Mouse (Mus musculus) heart, adult 8-10 months (tissue): ENCODE results near the gene Ncam2. TPM values are rescaled to one million over a fixed set of nuclear protein-coding genes. Genes with fewer than 3 reads are reported as not detected.
"Not testable (repeated sequence)": the region's sequence is repeated elsewhere in the genome, so short reads cannot be mapped to it uniquely, and the experiment has no call there.

ENCODE experiments used
- DNase-seq: peaks from one replicate; pipeline ENCODE4 v3.0.0; 2022; ENCODE audit warnings: low spot score
- total RNA-seq, 4 experiments: library from RNA; stranded (reverse); gene quantifications; 2 replicates each; pipeline ENCODE4 v1.2.4; 2022

The Ncam2 gene
- total RNA-seq, 4 experiments from 2014 or later, result 0.06 to 0.09 TPM; not detected in 2

- DNase-seq, result no peak
Observed at GRCm38 (mm10) chr16:81285882-81286281, 85.4 kb downstream of the Ncam2 start.

- DNase-seq, result no peak
Observed at GRCm38 (mm10) chr16:81303806-81304205, 103.3 kb downstream of the Ncam2 start.

- no peak for DNase-seq
Observed at GRCm38 (mm10) chr16:81309215-81309614, 108.7 kb downstream of the Ncam2 start.

GRCm38 (mm10) chr16:81319037-81319436, 118.5 kb downstream of the Ncam2 start:
- DNase-seq, result no peak

- no peak for DNase-seq
Observed at GRCm38 (mm10) chr16:81330539-81330938, 130.0 kb downstream of the Ncam2 start.

GRCm38 (mm10) chr16:81365901-81366300, 165.4 kb downstream of the Ncam2 start:
- no peak for DNase-seq

DNA sequence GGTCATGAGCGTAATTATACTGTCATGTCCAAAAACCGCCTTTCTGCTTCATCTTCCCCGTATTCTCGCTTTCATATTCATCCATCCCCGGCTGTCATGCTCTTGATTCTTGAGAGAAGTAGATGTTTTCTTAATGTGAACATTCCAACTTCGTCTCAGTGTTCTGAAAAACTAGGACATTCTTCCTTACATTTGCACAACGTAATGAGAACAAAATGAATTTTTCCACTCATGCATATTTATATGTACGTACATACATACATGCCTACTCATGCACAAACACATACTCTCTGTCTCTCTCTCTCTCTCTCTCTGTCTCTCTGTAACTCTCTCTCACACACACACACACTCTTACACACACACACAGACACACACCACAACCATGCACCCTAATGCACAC, 173.7 kb downstream of the Ncam2 start:
- no peak for DNase-seq

DNA sequence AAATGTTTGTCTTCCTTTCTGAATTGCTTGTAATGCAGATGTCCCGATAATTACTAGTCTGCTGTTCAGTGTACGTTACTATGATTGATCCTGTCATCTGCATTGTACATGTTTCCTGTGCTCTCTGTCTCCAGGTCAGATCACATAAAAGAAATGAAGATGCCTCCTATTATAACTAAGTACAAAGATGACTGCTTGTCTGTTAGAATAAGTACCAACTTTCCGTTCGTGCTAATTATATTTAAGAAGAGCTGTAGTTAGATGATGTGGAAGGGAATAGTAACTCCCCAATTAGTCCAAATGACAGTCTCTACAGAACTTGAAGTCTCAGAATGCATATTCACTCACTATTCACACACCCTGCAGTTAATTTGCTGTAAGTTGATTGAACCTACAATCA, 179.9 kb downstream of the Ncam2 start:
- no peak for DNase-seq

DNA sequence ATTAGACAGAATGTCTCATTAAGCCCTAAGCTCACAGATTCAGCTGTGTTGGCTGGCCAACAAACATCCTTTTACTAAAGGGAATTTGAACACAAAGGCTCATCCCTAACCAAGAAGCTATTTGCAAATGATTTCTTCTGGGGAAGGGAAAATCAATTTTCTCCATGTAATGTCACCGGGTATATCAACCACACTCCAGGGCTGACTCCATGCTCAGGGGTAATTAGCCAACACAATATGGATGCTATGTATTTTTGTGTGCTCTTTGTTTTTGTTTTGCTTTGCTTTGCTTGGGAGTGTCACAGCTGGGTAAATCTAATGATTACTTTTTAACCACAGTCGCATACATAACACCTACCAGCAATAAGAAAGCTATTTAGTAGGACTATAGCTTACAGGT, 188.1 kb downstream of the Ncam2 start:
- no peak for DNase-seq

DNA sequence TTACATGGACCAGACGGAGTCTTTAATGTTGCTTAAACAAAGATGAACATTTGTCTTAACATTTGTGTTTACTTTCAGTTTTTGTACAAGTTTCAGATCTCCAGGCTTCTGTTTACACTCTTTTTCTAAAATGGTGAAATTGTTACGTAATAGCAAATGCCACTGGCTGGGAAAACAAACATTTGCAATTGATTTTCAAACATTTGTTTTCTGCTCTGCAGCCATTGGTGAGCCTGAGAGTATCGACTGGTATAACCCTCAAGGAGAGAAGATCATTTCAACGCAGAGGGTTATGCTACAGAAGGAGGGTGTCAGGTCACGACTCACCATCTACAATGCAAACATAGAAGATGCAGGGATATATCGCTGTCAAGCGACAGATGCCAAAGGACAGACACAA, 234.1 kb downstream of the Ncam2 start:
- no peak for DNase-seq

DNA sequence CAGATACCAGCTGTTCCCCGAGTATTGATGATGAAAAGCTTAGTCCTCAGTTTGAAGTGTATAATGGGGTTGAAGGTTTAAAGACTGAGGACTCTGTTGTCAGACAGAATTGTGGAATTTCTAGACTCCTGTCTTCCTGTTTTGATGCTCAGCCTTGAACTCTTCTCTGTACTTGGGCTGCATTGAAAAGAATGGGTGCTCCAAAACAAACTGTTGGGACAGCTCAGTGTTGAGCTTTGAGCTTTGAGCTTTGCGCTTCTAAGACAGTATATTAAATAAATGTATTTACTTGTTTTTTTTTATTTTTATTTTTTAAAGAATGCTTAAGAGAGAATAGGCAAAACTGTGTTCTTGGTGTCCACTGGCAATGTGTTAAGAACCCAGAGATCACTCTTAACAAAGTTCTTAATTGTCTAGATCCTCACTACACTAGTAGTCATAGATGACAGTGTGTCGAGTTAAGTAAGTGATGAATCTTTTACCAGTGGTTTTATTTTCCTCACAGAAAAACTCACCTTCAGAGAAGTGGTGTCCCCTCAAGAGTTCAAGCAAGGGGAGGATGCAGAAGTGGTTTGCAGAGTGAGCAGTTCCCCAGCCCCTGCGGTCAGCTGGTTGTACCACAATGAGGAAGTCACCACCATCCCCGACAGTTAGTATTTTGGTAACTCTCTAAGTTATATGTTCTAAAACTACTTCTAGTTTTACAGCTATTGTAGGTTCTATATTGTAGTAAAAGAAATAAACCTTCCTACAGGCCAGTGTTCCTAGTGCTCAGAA, 236.8 kb downstream of the Ncam2 start:
- peak; percentile 16 for DNase-seq

DNA sequence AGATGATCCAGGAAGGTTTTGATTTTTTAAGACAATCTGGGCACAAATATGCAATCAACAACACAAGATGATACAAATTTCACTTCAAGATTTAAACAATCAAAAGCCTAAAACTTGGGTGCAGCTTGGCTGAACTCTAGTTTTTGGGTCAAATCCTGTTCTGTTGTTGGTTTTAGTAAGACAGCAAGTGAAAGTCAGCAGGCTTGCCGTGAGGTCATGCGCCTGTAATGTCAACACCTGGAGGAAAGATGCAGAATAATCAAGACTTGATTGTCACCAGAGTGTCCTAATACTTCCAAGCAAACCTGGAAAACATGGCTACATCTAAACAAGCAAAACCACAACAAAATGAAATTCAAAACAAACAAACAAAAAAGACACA, 237.4 kb downstream of the Ncam2 start:
- no peak for DNase-seq

GRCm38 (mm10) chr16:81450851-81451250, 250.4 kb downstream of the Ncam2 start:
- no peak for DNase-seq

- DNase-seq, result no peak
Observed at GRCm38 (mm10) chr16:81452988-81453387, 252.5 kb downstream of the Ncam2 start.

- peak; percentile 2 for DNase-seq
Observed at GRCm38 (mm10) chr16:81454472-81454871, 254.0 kb downstream of the Ncam2 start.

GRCm38 (mm10) chr16:81462731-81463130, 262.2 kb downstream of the Ncam2 start:
- DNase-seq, result not testable (repeated sequence)

DNA sequence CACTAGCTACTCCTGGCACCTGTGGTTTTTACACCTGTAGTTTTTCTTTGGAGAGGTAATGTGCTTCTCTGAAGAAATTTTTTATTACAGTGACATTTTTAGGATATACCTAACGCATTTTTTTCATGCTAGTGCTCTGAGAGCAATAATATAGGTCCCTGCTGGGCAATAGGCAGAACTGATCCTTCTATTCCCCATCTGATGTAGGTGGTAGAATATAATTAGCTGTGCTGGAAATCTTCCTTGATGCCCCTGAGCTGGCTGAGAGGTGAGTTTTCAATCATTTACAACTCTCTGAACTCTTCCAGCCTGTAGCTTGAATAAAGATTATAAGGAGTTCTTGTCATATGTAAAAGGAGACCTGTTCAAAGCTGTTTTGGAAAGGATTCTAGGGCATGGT, 272.4 kb downstream of the Ncam2 start:
- no peak for DNase-seq

GRCm38 (mm10) chr16:81481058-81481457, 280.6 kb downstream of the Ncam2 start:
- DNase-seq, result no peak

- no peak for DNase-seq
Observed at GRCm38 (mm10) chr16:81496111-81496510, 295.6 kb downstream of the Ncam2 start.

DNA sequence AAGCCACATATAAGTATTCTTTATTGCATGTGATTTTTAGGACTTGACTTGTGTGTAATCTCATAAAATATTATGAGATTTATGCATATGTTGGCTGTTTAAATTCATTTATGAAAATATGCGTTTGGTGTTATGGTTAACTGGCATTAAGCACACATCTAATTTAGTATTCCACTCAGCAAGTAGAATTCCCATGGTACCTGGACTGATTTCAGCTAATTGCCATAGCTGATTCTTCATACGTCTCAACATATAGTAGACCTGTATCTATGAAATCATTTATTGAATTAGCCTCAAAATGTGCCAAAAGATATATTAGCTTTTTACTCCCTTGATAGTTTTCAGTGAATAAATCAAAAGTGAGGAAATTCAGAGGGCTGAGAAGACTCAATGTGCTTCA, 302.1 kb downstream of the Ncam2 start:
- DNase-seq, result no peak

DNA sequence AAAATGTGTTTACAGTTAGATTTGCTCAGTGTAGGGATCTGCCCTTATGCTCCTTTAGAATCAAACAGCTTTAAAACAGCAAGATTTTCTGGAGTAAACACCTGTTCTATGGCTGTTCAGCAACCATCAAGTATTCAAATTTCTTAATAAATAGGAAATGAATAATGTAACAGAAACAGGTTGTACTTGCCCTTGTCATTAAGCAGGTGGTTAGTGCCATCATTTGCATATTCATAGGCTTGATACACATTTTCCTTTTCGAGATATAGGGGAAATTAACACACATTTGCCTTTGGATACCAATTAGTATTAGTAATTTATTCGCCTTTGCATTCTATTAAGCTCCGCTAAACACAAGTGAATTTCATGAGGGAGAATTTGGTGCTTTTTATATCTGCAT, 335.7 kb downstream of the Ncam2 start:
- no peak for DNase-seq

DNA sequence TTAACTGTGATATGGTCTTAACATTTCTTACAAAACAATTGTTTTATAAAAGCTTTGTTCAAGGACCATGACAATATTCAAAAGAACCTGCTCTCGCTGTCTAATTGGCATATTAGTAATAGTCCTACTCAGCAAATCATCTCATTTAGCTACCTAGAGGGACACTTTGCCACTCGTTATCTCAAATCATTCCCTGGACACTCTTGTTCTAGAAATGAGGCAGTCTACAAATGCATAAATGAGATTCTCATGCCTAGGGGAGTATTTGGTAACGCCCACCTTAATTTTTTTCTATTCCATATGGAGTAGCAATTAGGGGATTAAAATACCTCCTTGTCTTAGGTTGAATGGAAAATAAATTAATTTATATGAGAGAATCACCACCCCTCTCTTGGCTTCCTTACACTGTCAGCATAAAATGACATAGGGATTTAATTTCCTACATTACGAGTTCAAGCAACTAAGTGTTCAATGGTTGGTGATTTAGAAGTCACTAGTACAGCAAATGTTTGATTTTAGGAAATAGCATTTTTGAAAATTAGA, 387.1 kb downstream of the Ncam2 start:
- no peak for DNase-seq

DNA sequence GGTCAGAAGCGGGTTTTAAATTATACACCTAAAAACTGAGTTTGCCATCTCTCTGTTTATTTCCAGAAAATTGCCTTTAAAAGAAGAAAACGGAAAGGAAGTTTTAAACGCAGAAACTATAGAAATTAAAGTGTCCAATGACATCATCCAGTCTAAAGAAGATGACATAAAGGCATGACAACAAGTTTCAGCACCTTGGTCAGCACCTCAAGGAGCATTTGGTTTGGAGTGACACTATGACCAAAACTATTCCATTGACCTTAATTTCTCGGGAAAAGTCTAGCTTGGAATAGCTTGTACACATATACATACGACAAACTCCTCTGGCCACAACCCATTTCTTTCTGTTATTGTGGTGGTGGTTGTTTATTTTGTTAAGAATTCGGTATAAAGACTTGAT, 422.8 kb downstream of the Ncam2 start:
- DNase-seq, result no peak

GRCm38 (mm10) chr16:81623776-81624175, 423.3 kb downstream of the Ncam2 start:
- no peak for DNase-seq
